Mouse (Mus musculus): ENCODE results near the gene Runx2.
A peak's percentile ranks its signal among the peaks of the same experiment; 100 is the strongest.

The Runx2 gene

GRCm38 (mm10) chr17:44766975-44767374 lies 47.6 kb downstream of the Runx2 start:
- DNase-seq = no peak

- no peak for DNase-seq
Observed at GRCm38 (mm10) chr17:44766318-44766717, 48.3 kb downstream of the Runx2 start.

DNA sequence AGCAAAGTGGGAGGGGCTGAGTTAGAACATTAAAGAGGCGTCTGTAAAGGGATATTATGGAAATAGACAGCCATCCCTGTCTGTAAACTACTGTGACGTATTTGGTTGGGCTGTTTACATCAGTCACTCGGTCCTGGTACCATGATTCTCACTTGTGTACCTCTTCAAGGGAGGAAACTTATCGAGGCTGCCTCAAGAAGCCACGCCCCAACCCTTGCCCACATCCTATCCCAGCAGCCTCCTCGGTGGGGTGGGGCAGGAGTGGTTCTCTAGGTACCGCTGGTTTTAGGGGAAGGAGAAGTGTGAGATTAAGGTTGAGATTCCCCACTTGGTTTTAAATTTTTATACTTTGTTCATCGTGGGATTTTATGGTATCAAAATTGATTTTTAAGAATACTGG lies 69.2 kb downstream of the Runx2 start:
- no peak for DNase-seq

- no peak for DNase-seq
Observed at GRCm38 (mm10) chr17:44743780-44744179, 70.8 kb downstream of the Runx2 start.

DNA sequence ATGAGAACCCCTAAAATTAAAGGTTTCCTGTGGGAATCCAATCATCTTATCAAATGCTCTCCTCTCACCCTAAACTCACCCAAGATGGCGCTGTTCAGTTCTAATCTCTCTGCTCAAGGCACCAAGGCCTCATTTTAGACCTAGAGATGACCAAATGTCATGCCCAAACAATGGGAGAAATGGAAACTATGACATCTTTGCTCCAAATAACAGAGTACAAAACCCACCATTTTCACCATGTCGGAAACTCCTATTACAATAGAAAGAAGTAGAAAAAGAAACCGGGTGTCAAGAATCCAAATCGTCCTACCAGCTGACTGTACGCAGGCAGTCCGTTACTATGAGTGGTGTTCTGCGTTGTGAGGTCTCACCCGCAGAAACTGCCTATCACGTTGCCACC lies 72.4 kb downstream of the Runx2 start:
- no peak for DNase-seq

- no peak for DNase-seq
Observed at GRCm38 (mm10) chr17:44738121-44738637, 76.4 kb downstream of the Runx2 start.

DNA sequence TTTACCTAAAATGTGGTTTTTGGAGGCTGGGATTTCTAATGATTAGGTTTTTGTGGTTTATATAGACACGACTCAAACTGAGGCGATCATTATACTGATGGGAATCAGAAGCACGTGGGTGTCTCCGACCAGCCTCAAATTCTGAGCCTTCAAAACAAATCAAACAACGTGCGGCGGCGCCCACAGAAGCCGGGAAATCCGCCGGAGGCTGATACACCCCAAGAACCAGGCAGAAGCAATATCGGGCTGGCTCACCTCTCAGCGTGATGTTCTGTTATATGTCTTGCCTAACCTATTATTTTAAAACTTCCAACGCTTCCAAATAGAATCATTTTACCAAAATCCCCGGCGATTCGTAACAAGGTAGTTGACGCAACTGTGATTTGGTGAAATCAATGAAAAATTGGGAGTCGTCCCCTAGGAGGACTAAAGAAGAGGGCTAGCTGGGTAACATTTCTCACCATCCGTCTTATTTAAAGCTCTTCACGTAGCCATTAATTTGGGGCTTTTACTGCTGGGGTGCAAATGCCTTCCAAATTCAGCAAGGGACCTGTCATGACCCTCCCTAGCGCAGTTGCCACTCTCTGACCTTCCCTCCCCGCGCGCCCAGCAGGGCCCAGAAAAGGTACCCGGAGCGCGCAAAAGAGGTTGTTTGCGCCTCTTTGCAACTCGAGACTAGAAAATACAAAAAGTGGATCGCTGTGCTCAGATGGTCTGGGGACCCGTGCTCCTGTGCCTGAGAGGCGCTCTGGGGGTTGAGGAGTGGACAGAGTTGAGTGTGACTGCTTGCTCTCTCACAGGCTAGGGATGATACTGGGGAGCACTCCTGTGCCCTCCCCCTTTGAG lies 77.1 kb downstream of the Runx2 start:
- DNase-seq = no peak

DNA sequence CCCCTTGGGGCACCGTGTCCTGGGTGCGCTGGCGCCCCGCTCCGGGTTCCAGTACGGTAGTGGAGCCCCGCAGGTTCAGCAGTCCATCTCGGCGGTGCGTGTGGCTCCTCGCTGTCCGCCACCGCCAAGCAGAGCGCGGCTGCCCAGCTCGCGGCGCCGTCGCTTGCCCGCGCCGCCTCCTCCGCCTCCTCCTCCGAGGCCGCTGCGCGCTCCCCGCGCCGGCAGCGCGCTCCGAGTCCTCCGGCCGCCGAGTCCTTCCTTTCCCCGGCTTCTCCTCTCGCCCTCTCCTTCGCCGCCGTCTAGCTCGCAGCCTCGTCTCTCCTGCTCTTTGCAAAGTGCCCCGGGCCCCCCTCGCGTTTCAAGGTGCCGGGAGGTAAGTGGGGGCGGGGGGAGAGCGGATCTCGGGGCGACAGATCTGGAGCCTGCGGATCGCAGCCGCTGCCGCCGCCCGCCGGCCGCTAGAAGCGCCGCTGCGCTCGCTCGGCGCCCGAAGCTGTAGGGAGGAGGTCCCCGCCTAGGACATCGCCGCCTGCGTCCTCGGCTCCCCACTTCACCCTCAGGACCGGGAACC lies 78.5 kb downstream of the Runx2 start:
- peak; percentile 74 for DNase-seq

DNA sequence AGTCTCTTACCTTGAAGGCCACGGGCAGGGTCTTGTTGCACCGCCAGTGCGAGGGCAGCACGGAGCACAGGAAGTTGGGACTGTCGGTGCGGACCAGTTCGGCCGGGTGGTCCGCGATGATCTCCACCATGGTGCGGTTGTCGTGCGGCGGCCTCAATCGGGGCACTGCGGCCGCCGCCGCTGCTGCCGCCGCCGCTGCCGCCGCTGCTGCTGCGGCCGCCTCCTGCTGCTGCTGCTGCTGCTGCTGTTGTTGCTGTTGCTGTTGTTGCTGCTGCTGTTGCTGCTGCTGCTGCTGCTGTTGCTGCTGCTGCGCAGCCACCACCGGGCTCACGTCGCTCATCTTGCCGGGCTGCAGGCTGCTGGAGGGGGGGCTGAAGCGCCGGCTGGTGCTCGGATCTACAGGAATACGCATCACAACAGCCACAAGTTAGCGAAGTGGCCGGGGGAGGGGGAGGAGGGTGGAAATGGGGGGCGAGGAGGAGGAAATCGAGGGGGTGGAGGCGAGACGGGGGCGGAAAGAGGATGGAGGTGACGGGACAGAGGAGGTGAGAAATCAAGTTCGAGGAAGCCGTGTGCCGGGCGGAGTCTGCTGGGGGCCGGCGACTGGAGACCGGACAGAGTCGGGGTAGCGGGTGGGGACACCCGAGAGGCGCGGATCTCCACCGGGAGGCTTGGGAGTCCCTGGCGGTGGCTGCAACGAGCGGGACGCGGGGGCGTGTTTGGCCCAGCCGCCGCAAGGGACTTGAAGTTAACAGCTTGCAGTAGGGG lies 79.2 kb downstream of the Runx2 start:
- DNase-seq = peak; percentile 59

- peak; percentile 60 for DNase-seq
Observed at GRCm38 (mm10) chr17:44734501-44735222, 79.9 kb downstream of the Runx2 start.

DNA sequence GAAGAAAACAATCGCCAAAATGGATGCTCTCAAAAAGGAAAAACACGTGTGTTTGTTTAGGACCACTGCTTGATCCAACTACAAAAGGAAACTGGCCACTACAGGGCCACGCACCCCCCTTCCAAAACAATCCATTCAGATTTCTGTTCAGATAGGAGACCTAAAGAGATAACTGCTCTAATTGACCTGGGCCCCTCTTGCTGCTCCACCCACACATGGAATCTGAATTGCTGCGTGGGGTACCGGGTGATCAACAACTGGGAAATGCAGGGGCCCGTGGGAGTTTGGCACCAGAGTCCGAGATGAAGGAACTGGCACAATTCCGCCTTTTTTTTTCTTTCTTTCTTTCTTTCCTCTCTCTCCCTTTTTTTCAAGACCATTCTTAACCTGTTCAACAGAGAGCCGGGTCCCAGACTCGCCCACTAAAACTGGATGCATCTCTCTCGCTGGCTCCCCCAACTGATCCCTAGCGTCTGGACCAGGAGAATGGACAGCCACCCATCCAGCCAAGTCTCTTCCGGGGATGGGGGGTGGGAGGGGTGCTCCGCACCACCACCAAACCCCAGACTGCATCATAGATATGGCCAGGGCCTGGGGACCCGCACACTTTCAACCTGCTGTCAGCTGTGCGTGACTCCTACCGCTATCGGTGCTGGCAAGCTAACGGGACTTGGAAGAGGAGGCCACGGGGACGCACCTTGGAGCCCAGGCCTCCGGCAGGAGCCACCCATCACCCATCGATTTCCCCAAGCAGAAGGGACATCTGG lies 80.9 kb downstream of the Runx2 start:
- no peak for DNase-seq

DNA sequence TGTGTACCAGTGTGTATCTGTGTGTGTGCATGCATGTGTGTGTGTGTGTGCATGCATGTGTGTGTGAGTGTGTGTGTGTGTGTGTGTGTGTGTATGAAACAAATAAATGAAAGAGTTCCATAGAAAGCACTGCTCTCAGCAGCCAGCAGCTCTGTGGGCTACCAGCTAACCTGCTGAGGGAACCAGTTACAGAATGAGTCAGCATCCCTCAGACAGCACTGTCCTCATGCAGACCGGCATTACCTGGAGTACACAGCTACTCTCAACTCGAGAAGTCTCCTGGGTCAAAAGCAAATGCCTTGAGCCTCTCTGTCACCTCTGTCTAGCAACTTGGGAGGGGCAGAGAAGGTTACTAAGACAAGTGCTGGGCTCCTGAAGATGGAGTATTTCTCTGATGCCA lies 86.1 kb downstream of the Runx2 start:
- DNase-seq = no peak

GRCm38 (mm10) chr17:44727675-44728074 lies 86.9 kb downstream of the Runx2 start:
- no peak for DNase-seq

GRCm38 (mm10) chr17:44724805-44725480 lies 89.7 kb downstream of the Runx2 start:
- DNase-seq = no peak

DNA sequence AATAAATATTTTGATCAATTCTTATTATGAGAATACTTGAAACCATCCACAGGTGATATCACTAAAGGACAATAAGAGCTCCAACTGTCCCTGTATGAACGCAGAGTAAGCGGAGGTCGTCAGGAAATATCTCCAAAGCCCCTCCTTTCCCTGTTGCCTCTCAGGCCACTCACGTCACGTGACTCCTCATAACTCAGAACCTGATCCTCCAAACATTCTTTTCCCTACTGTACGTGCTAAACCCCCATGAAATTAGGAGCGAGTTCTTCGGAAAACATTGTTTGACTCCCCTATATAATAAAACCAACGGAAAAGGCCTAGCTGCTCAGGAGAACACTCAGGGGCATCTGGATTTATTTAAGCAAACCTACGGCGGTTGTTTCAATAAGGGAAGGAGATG lies 90.3 kb downstream of the Runx2 start:
- DNase-seq = no peak

GRCm38 (mm10) chr17:44722103-44722792 lies 92.3 kb downstream of the Runx2 start:
- no peak for DNase-seq

DNA sequence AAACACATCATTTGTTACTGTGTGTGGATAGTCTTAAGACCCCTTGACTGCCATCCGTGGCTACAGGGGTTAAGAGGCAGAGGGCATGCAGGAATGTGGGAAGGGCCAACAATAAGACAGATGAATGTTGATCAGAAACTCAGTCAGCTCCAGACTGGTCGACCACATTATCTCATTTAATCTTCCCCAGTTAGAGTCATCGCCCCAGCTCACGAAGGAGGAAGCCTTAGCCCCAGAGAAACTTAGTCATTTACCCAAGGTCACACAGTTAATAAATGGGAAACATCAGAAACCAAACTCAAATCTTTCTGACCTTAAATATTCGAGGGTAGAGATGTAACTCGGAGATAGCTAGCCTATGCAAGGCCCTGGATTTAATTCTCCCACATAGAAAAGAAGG lies 96.0 kb downstream of the Runx2 start:
- DNase-seq = no peak

DNA sequence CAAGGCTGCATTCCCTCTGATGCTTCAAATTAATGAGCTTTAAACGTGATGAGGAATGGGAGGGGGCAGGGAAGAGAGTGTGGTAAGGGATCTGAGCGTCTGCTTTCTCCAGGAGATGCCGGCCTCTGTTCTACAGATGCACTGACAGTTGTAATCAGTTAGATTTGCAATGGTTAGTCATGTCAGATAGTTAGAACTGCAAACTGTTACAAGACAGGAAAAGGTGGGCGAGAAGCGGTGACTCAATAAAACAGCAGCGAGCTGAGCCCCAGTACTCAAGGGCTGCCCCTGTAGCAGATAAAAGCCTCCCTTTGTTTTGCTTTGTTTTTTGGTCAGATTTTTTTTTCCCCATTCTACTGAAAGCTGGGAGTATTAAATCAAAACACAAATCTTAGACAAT lies 96.6 kb downstream of the Runx2 start:
- no peak for DNase-seq

DNA sequence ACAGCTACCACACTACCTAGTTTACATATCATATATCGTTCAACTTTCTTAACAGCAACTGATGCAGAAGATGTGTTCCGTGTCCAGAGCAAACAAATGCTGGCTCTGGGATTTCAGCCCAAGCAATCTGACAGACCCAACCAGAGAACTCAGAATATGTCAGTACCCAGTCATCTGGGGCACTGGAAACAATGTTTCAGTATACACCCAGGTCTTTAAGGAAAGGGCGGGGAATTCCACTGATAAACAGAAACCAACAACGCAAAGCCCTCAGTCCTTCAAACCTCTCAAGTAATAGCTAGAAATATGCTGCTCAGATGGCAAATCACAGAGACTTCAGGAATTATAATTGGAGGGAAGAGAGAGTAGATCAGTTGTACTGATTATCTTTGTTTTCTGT lies 100.5 kb downstream of the Runx2 start:
- no peak for DNase-seq

- no peak for DNase-seq
Observed at GRCm38 (mm10) chr17:44713404-44713803, 101.2 kb downstream of the Runx2 start.
